Mouse (Mus musculus) c-Kit-positive CD71-positive TER-119-negative erythroid progenitor cells, embryonic 14.5 days (primary cell): ENCODE results near the gene Map10.

Experiments
- DNase-seq: peaks from one replicate; pipeline ENCODE4 v3.0.0-alpha.2; 2013; ENCODE audit warnings: low read depth

The Map10 gene

DNA sequence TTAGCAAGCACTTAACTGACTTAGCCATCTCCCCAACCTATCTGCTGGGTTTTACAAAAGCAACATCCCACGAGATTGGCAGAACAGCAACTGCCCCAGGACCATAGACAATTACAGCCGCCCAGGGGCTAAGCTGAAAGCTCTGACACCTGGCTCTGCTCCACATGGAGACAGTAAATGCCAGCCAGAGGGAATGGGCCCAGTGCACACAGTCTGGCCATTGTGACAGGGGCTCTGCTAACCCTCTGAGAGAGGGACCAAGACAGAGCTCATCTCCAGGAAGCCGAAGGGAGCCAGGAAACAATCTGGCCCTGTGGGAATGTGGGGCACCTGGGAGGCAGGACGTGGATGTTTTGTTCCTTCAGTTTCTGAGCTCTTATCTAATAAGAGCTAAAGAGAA lies 46.6 kb downstream of the Map10 start:
- DNase-seq = no peak

GRCm38 (mm10) chr8:125716613-125717012 lies 47.0 kb downstream of the Map10 start:
- no peak for DNase-seq

DNA sequence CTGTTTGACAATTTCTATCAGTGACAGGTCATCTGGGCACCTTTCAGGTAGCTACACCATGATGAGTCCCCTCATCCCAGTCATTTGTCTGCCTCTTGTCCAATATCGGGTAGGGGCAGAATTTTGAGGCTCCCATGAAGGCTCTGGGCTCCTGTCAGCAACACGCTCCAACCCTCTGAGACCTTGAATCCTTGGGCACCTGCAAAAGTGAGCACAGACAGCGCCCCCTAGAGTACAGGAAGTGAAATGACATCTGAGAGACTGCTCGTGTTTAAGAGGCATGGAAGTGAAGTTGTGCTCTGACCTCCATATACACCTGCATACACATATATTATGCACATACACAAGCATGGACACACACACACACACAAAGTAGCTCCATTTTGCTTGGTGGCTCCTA lies 49.3 kb downstream of the Map10 start:
- DNase-seq = no peak

- no peak for DNase-seq
These were observed 53.1 kb downstream of the Map10 start for GRCm38 (mm10) chr8:125722675-125723074.
